Mouse (Mus musculus): ENCODE data around the gene Lztr1. TPM values are rescaled to one million over a fixed set of nuclear protein-coding genes. Genes with fewer than 3 reads are reported as not detected.

Lztr1 gene
- total and polyA plus RNA-seq, 2 experiments from 2014 or later, result 27.2 to 122 TPM

DNA sequence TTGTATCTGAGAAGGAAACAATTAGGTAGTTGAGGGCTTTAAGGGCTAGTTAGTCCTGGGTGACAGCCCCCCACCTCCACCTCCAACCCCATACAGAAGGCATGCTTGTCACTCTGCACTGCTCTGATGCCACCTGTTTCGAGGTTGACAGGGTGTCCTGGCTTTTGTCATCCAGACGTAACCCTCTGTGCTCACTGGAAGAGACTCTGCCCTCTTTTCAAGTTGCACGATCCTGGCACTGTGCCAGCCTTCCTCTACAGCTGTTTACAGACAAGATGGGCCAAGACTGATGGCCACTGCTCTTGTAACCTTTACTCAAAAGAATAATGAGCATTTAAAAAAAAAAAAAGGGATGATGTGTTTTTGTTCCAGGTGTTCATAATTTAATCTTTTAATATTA is 22.0 kb upstream of the Lztr1 start:
- no peak overlapping the region for H3K4me2 ChIP-seq (ENCODE audit: low read depth, low read length)
- TF ChIP-seq EP300 (IDR thresholded peaks at IDR 0.05; ENCODE audit: low read depth) (no peak), CTCF (IDR thresholded peaks at IDR 0.05; ENCODE audit: low read depth) (no peak)
- peaks cover 8% of the 10 kb centered on the region; the same call in 1 of the 2 replicates for H3K4me1 ChIP-seq (ENCODE audit: control insufficient read depth, insufficient read depth)
- H3K9me3 ChIP-seq (replicated peaks; ENCODE audit: control insufficient read depth, low read length), result no peaks in the 10 kb centered on the region
- DNase-seq (ENCODE audit: low spot score), result peak; percentile 81
- H3K27ac ChIP-seq (ENCODE audit: low read depth), result no peak overlapping the region
- H3K36me3 ChIP-seq (replicated peaks; ENCODE audit: control insufficient read depth, insufficient read depth, low read length), result peaks cover 42% of the 10 kb centered on the region
- ATAC-seq (ENCODE audit: insufficient read depth, low read depth), result peak; percentile 82
- H3K9ac ChIP-seq (replicated peaks; ENCODE audit: low read depth, low read length), result no peak overlapping the region
- H3K27me3 ChIP-seq (ENCODE audit: control insufficient read depth, insufficient read depth, low read length), result no peaks in the 10 kb centered on the region
- 3% methylated on average over 3 of the region's 3 CpGs for WGBS
- no peak overlapping the region for H3K4me3 ChIP-seq (ENCODE audit: low read depth, low read length)

DNA sequence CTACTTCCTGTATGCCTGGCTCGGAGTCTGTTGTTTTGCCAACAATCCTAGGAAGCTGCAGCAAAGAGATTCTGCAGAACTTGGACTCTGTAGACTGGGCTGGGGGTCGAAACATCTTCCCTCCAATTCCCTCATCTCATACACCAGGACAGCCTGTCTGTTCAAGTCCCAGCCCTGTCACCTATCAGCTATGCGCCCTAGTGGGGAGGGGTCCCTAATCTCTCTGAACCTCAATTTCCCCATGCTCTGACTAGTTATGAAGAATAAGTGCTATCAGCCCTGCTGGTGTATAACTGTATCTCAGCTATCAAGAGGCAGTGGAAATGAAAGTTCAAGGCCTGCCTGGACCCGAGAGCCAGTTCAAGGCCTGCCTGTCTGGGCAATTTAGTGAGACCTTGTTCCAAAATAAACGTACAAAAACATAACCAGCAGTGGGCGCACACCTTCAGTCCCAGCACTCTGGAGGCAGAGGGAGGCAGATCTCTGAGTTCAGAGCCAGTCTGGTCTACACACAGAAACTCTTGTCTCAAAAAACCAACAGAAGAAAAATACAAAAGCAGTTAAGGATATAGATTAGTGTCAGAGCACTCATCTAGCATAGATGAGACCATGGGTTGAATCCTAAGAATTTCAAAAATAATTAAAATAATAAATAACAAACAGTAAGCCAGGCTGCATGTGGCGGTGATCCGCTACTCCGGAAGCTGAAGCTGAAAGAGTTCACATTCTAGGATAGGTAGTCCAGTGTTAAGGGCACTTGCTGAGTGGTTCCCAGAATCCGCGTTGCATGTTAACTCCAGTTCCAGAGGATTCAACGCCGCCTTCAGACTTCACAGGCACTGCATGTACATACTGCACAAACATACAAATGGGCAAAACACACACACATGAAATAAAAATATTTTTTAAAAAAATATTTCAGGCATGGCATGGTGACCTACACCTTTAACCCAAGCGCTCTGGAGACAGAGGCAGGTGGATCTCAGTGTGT is 19.7 kb upstream of the Lztr1 start:
- TF ChIP-seq CTCF (IDR thresholded peaks at IDR 0.05; ENCODE audit: low read depth), result peak; percentile 16; the same call in 1 of the 2 replicates
- no peak for TF ChIP-seq EP300 (IDR thresholded peaks at IDR 0.05; ENCODE audit: low read depth)
- DNase-seq (ENCODE audit: low spot score) (no peak), ATAC-seq (ENCODE audit: insufficient read depth, low read depth) (no peak)
- WGBS, result 56% methylated on average over 14 of the region's 14 CpGs
- Histone ChIP-seq H3K27me3 (ENCODE audit: control insufficient read depth, insufficient read depth, low read length) (no peaks in the 10 kb centered on the region), H3K9ac (replicated peaks; ENCODE audit: low read depth, low read length) (peak overlapping the region; percentile 51; the same call in 1 of the 2 replicates), H3K4me2 (ENCODE audit: low read depth, low read length) (peak overlapping the region; percentile 95), H3K4me1 (ENCODE audit: control insufficient read depth, insufficient read depth) (peaks cover 8% of the 10 kb centered on the region; the same call in 1 of the 2 replicates), H3K4me3 (ENCODE audit: low read depth, low read length) (peak overlapping the region; percentile 53), H3K9me3 (replicated peaks; ENCODE audit: control insufficient read depth, low read length) (no peaks in the 10 kb centered on the region), H3K27ac (ENCODE audit: low read depth) (no peak overlapping the region), H3K36me3 (replicated peaks; ENCODE audit: control insufficient read depth, insufficient read depth, low read length) (peaks cover 28% of the 10 kb centered on the region)

DNA sequence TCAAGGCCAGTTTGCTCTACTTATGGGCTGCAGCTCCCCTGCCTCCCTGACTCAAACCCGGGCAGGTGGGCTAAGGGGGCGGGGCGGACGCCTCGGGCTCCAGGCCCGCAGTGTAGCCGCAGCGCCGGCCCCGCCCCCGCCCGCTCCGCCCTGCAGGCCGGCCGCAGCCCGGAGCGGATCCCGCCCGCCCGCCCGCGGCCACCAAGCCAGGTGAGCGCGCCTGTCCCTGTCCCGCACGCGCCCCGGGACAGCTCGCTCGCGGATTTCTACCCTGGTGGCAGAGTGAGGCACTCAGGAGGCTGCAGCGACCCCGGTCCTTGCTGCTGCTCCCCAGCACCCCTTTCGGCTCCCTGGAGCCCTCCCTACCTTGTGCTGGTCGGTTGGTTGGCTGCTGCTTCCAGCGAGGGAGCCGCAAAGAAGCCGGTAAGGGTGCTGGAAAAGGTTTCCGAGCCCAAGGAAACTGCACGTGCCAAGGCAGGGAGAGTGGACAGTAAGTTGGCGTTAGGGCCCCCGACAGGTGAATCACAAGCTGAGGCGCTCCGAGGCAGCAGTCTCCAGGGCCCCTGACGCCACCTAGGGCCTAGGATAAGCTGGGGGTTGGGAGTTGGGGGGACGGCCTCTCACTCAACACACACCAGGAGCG is 18.9 kb upstream of the Lztr1 start, which contains the start of gene Aifm3:
TSS of gene Aifm3 (plus strand) at position 143 of the 643 bp plus-strand sequence.
- Histone ChIP-seq H3K4me1 (ENCODE audit: control insufficient read depth, insufficient read depth) (peaks cover 8% of the 10 kb centered on the region; the same call in 1 of the 2 replicates), H3K27me3 (ENCODE audit: control insufficient read depth, insufficient read depth, low read length) (no peaks in the 10 kb centered on the region), H3K9me3 (replicated peaks; ENCODE audit: control insufficient read depth, low read length) (no peaks in the 10 kb centered on the region), H3K9ac (replicated peaks; ENCODE audit: low read depth, low read length) (peak within 1 kb of the TSS; percentile 51; the same call in 1 of the 2 replicates), H3K4me3 (ENCODE audit: low read depth, low read length) (peak within 1 kb of the TSS; percentile 53), H3K36me3 (replicated peaks; ENCODE audit: control insufficient read depth, insufficient read depth, low read length) (peaks cover 20% of the 10 kb centered on the region), H3K27ac (ENCODE audit: low read depth) (no peak within 1 kb of the TSS), H3K4me2 (ENCODE audit: low read depth, low read length) (peak within 1 kb of the TSS; percentile 95)
- TF ChIP-seq CTCF (IDR thresholded peaks at IDR 0.05; ENCODE audit: low read depth) (no peak), EP300 (IDR thresholded peaks at IDR 0.05; ENCODE audit: low read depth) (no peak)
- no peak for DNase-seq (ENCODE audit: low spot score)
- 3% methylated on average over 43 of the region's 47 CpGs for WGBS
- peak; percentile 52; the same call in 1 of the 2 replicates for ATAC-seq (ENCODE audit: insufficient read depth, low read depth)

DNA sequence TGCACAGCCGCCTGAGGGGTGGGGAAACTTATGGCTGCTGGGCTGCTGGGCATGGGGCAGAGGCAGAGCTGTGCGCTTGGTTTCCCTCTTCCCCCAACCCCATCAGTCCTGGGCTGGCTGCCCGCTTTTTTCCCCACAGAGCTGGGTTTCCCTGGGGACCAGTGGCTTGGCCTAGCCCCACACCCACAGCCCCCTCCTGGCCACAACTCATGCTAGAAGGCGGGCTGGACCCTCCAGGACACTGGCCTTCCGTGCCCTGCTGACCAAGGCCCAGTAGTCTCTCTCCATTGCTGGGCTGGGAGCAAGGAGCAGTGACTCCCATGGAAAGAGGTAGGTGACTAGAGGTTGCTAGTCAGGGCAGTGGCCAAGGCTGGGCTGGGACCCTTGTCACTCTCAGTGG is 17.3 kb upstream of the Lztr1 start:
- Histone ChIP-seq H3K4me1 (ENCODE audit: control insufficient read depth, insufficient read depth) (0 out of 2 replicates have a peak, but pooled peaks cover 2% of the 10 kb centered on the region), H3K9me3 (replicated peaks; ENCODE audit: control insufficient read depth, low read length) (no peaks in the 10 kb centered on the region), H3K36me3 (replicated peaks; ENCODE audit: control insufficient read depth, insufficient read depth, low read length) (0 out of 2 replicates have a peak, but pooled peaks cover 5% of the 10 kb centered on the region), H3K9ac (replicated peaks; ENCODE audit: low read depth, low read length) (no peak overlapping the region), H3K4me3 (ENCODE audit: low read depth, low read length) (no peak overlapping the region), H3K27ac (ENCODE audit: low read depth) (no peak overlapping the region), H3K4me2 (ENCODE audit: low read depth, low read length) (no peak overlapping the region), H3K27me3 (ENCODE audit: control insufficient read depth, insufficient read depth, low read length) (no peaks in the 10 kb centered on the region)
- no peak for DNase-seq (ENCODE audit: low spot score)
- no peak for ATAC-seq (ENCODE audit: insufficient read depth, low read depth)
- WGBS, result 91% methylated on average over 5 of the region's 5 CpGs
- TF ChIP-seq CTCF (IDR thresholded peaks at IDR 0.05; ENCODE audit: low read depth) (no peak), EP300 (IDR thresholded peaks at IDR 0.05; ENCODE audit: low read depth) (no peak)

DNA sequence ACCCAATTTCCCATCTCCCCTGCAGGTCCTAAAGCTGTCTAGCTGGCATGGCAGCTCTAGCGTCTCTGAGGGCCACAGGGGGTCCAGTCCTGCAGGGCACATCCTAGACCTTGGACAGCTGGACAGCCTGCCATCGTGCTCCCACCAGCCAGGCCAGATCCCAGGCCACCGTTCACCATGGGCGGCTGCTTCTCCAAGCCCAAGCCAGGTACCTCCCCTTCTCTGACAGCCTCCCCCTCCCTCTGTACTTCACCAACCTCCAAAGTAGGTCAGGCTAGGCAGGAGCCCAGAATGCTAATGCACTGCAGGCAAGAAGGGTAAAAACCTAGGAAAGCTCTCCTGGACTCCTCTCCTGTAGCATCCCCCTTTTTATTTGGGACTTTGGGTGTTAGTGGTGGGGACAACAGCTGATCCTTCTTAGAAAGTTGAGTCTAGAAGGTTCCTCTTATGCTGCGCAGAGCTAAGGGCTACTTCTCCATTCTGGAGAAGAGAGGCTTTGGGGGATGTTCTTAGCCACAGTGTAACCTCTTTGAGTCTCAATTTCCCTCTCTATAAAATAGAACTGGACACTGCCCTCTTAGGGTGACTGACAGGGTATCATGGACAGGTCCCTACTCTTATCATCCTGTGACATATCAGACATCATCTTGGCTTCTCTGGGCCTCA is 16.5 kb upstream of the Lztr1 start:
- H3K27ac ChIP-seq (ENCODE audit: low read depth), result no peak overlapping the region
- H3K27me3 ChIP-seq (ENCODE audit: control insufficient read depth, insufficient read depth, low read length), result no peaks in the 10 kb centered on the region
- 64% methylated on average over 5 of the region's 5 CpGs for WGBS
- no peak overlapping the region for H3K4me2 ChIP-seq (ENCODE audit: low read depth, low read length)
- H3K36me3 ChIP-seq (replicated peaks; ENCODE audit: control insufficient read depth, insufficient read depth, low read length), result 0 out of 2 replicates have a peak, but pooled peaks cover 5% of the 10 kb centered on the region
- TF ChIP-seq EP300 (IDR thresholded peaks at IDR 0.05; ENCODE audit: low read depth), result no peak
- TF ChIP-seq CTCF (IDR thresholded peaks at IDR 0.05; ENCODE audit: low read depth), result no peak
- no peak overlapping the region for H3K4me3 ChIP-seq (ENCODE audit: low read depth, low read length)
- DNase-seq (ENCODE audit: low spot score) (no peak), ATAC-seq (ENCODE audit: insufficient read depth, low read depth) (no peak)
- no peaks in the 10 kb centered on the region for H3K9me3 ChIP-seq (replicated peaks; ENCODE audit: control insufficient read depth, low read length)
- H3K9ac ChIP-seq (replicated peaks; ENCODE audit: low read depth, low read length), result no peak overlapping the region
- peaks cover 6% of the 10 kb centered on the region; the same call in 1 of the 2 replicates for H3K4me1 ChIP-seq (ENCODE audit: control insufficient read depth, insufficient read depth)
